Comparison of ENCODE assay signal across 8 mouse cellular contexts in the genomic region with DNA sequence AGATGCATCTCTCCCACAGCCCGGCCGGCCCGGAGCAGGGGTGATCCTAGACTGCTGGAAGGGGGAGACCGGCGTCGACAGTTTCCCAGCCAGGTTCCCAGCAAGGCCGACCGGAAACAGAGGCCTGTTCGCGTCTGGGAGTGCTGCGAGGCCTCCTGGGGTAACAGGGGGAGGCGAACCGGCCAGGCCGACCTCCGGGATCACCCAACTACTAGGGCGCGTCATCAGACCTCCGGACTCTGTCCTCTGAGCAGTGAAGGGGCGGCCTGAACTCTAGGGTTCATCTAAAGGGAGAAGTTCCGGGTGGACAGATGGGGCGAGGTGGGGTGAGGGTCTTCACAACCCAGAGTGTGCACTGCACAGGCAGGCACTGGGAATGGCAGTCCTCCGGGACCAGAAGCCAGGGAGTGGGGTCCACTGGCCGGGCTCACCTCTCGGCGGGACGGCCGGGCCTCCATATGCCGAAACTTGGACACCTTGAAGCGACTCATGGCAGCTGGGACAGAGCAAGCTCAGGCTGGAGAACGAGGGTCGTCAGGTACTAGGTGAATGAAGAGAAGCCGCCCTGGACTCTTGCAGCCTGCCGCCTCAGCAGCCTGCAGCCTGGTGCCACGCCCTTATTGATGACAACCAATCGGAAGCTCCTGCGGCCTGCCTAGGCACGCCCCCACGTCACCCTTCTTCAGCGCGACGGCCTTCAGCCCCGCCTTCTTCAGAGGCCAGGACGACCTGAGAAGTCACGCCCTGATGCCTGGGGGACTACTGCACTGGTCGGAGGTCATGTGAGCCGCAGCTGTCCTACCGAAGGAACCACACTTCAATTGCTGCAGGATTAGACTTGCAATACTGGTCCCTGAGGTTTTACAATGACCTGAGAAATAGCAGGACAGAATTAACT. TPM values are rescaled to one million over a fixed set of nuclear protein-coding genes. Genes with fewer than 3 reads are reported as not detected.
DNase-seq lines count a peak whose midpoint lies in the region; ATAC-seq and TF ChIP-seq lines count a peak whose summit lies in the region.

A gene (minus strand): TSS at position 657 of the 898 bp plus-strand sequence.

- peaks cover 31% of the 10 kb centered on the region for H3K36me3 ChIP-seq in E14TG2a.4 (ENCODE audit: insufficient read depth, low read length)
- 0 out of 2 replicates have a peak, but pooled peaks cover 7% of the 10 kb centered on the region for H3K36me3 ChIP-seq in forebrain, embryonic 12.5 days (replicated peaks)
- H3K36me3 ChIP-seq in heart, postnatal 0 days (replicated peaks; ENCODE audit: control insufficient read depth, insufficient read depth, low read length) = peaks cover 21% of the 10 kb centered on the region
- H3K36me3 ChIP-seq in liver, embryonic 16.5 days (ENCODE audit: control insufficient read depth, insufficient read depth) = no peaks in the 10 kb centered on the region
- H3K36me3 ChIP-seq in neural tube, embryonic 13.5 days = peaks cover 23% of the 10 kb centered on the region
- no peaks in the 10 kb centered on the region for H3K36me3 ChIP-seq in testis, adult 2 months (ENCODE audit: control insufficient read depth, insufficient read depth, low read length)

- under 1% methylated on average over 47 of the region's 47 CpGs for WGBS in forebrain, embryonic 12.5 days
- under 1% methylated on average over 47 of the region's 47 CpGs for WGBS in heart, postnatal 0 days
- WGBS in liver, embryonic 16.5 days (ENCODE audit: insufficient replicate concordance) = under 1% methylated on average over 47 of the region's 47 CpGs
- WGBS in neural tube, embryonic 13.5 days = under 1% methylated on average over 47 of the region's 47 CpGs

- H3K9ac ChIP-seq in forebrain, embryonic 12.5 days = peak within 1 kb of the TSS; percentile 58
- H3K9ac ChIP-seq in heart, postnatal 0 days (replicated peaks; ENCODE audit: low read depth, low read length) = peak within 1 kb of the TSS; percentile 58
- H3K9ac ChIP-seq in liver, embryonic 16.5 days (ENCODE audit: low read depth, low read length) = peak within 1 kb of the TSS; percentile 71
- H3K9ac ChIP-seq in neural tube, embryonic 13.5 days = peak within 1 kb of the TSS; percentile 82

- peak within 1 kb of the TSS; percentile 92 for H3K4me3 ChIP-seq in E14TG2a.4 (replicated peaks; ENCODE audit: low read length)
- H3K4me3 ChIP-seq in forebrain, embryonic 12.5 days (replicated peaks) = peak within 1 kb of the TSS; percentile 67
- H3K4me3 ChIP-seq in heart, postnatal 0 days (ENCODE audit: low read depth, low read length) = peak within 1 kb of the TSS; percentile 57
- H3K4me3 ChIP-seq in liver, embryonic 16.5 days (ENCODE audit: low read depth, low read length) = peak within 1 kb of the TSS; percentile 78
- H3K4me3 ChIP-seq in neural tube, embryonic 13.5 days = peak within 1 kb of the TSS; percentile 74
- peak within 1 kb of the TSS; percentile 87 for H3K4me3 ChIP-seq in testis, adult 2 months (ENCODE audit: control insufficient read depth, low read depth, low read length)

- no peaks in the 10 kb centered on the region for H3K9me3 ChIP-seq in E14TG2a.4 (ENCODE audit: low read length)
- H3K9me3 ChIP-seq in forebrain, embryonic 12.5 days = no peaks in the 10 kb centered on the region
- no peaks in the 10 kb centered on the region for H3K9me3 ChIP-seq in heart, postnatal 0 days (replicated peaks; ENCODE audit: control insufficient read depth, low read length)
- no peaks in the 10 kb centered on the region for H3K9me3 ChIP-seq in liver, embryonic 16.5 days (replicated peaks; ENCODE audit: control insufficient read depth, low read length)
- no peaks in the 10 kb centered on the region for H3K9me3 ChIP-seq in neural tube, embryonic 13.5 days

- H3K4me2 ChIP-seq in forebrain, embryonic 12.5 days = peak within 1 kb of the TSS; percentile 90
- H3K4me2 ChIP-seq in heart, postnatal 0 days (ENCODE audit: low read depth, low read length) = peak within 1 kb of the TSS; percentile 87
- peak within 1 kb of the TSS; percentile 97 for H3K4me2 ChIP-seq in liver, embryonic 16.5 days (ENCODE audit: low read depth, low read length)
- peak within 1 kb of the TSS; percentile 94 for H3K4me2 ChIP-seq in neural tube, embryonic 13.5 days

- H3K4me1 ChIP-seq in E14TG2a.4 (replicated peaks; ENCODE audit: low read depth, low read length) = peaks cover 28% of the 10 kb centered on the region
- H3K4me1 ChIP-seq in forebrain, embryonic 12.5 days = peaks cover 19% of the 10 kb centered on the region
- peaks cover 7% of the 10 kb centered on the region for H3K4me1 ChIP-seq in heart, postnatal 0 days (ENCODE audit: control insufficient read depth, insufficient read depth)
- peaks cover 36% of the 10 kb centered on the region for H3K4me1 ChIP-seq in liver, embryonic 16.5 days (ENCODE audit: control insufficient read depth, low read depth, low read length)
- H3K4me1 ChIP-seq in neural tube, embryonic 13.5 days (replicated peaks) = peaks cover 24% of the 10 kb centered on the region
- peaks cover 14% of the 10 kb centered on the region for H3K4me1 ChIP-seq in testis, adult 2 months (ENCODE audit: control insufficient read depth, insufficient read depth, low read length)

- peak; percentile 93 for DNase-seq in c-Kit-positive CD71-positive TER-119-positive erythroid progenitor cells, embryonic 14.5 days (ENCODE audit: low spot score)
- DNase-seq in heart, postnatal 0 days (ENCODE audit: low spot score) = peak; percentile 97
- peak; percentile 90 to 95 for DNase-seq in kidney, postnatal 4 days

- ATAC-seq in forebrain, embryonic 12.5 days (ENCODE audit: low FRiP score) = peak; percentile 93
- peak; percentile 91 for ATAC-seq in heart, postnatal 0 days (ENCODE audit: insufficient read depth, low read depth)
- peak; percentile 88 for ATAC-seq in liver, embryonic 16.5 days (ENCODE audit: low read depth)
- ATAC-seq in neural tube, embryonic 13.5 days (ENCODE audit: low read depth) = peak; percentile 88

- H3K27ac ChIP-seq in forebrain, embryonic 12.5 days = no peak within 1 kb of the TSS
- peak within 1 kb of the TSS; percentile 36; the same call in 1 of the 2 replicates for H3K27ac ChIP-seq in heart, postnatal 0 days (ENCODE audit: low read depth)
- H3K27ac ChIP-seq in liver, embryonic 16.5 days (ENCODE audit: low read length) = peak within 1 kb of the TSS; percentile 72
- peak within 1 kb of the TSS; percentile 57 for H3K27ac ChIP-seq in neural tube, embryonic 13.5 days (replicated peaks)
- H3K27ac ChIP-seq in testis, adult 2 months (ENCODE audit: control insufficient read depth, insufficient read depth, low read depth, low read length) = no peak within 1 kb of the TSS

- no peak for TF ChIP-seq EP300 in heart, postnatal 0 days (IDR thresholded peaks at IDR 0.05; ENCODE audit: low read depth)

- peak; percentile 55; the same call in 1 of the 2 replicates for TF ChIP-seq POLR2A in testis, adult 2 months (IDR thresholded peaks at IDR 0.05; ENCODE audit: control insufficient read depth, low read depth, low read length)

- TF ChIP-seq CTCF in E14TG2a.4 (conservative IDR thresholded peaks at IDR 0.05; ENCODE audit: low read length) = no peak
- TF ChIP-seq CTCF in heart, postnatal 0 days (IDR thresholded peaks at IDR 0.05; ENCODE audit: low read depth) = no peak
- no peak for TF ChIP-seq CTCF in testis, adult 2 months (IDR thresholded peaks at IDR 0.05; ENCODE audit: control insufficient read depth, insufficient read depth, insufficient replicate concordance, low read depth, low read length)

- no peaks in the 10 kb centered on the region for H3K27me3 ChIP-seq in E14TG2a.4 (ENCODE audit: insufficient read depth, low read length)
- H3K27me3 ChIP-seq in forebrain, embryonic 12.5 days = no peaks in the 10 kb centered on the region
- H3K27me3 ChIP-seq in heart, postnatal 0 days (ENCODE audit: control insufficient read depth, insufficient read depth, low read length) = no peaks in the 10 kb centered on the region
- no peaks in the 10 kb centered on the region for H3K27me3 ChIP-seq in liver, embryonic 16.5 days (ENCODE audit: control insufficient read depth, insufficient read depth, low read depth, low read length)
- no peaks in the 10 kb centered on the region for H3K27me3 ChIP-seq in neural tube, embryonic 13.5 days
- no peaks in the 10 kb centered on the region for H3K27me3 ChIP-seq in testis, adult 2 months (ENCODE audit: control insufficient read depth, insufficient read depth, low read length)

RNA-seq across cellular contexts. Expression of the gene that starts here (rescaled TPM):
- polyA plus RNA-seq in forebrain, embryonic 12.5 days (2016; fragmentation: Nextera tagmentation; extraction: Ambion mirVana) = 13.5 and 18.5 TPM in 2 replicates
- total RNA-seq in heart, postnatal 0 days (2014; rRNA removed; ENCODE audit: low replicate concordance) = 17.2 and 17.8 TPM in 2 replicates
- polyA plus RNA-seq in heart, postnatal 0 days (2015; fragmentation: Nextera tagmentation; extraction: Ambion mirVana) = 8.0 and 9.9 TPM in 2 replicates
- 10.1 and 13.5 TPM in 2 replicates for polyA plus RNA-seq in liver, embryonic 16.5 days (2015; fragmentation: Nextera tagmentation; extraction: Ambion mirVana)
- 27.9 and 33.5 TPM in 2 replicates for polyA plus RNA-seq in neural tube, embryonic 13.5 days (2015; fragmentation: Nextera tagmentation; extraction: Ambion mirVana)
- polyA plus RNA-seq in testis, adult 2 months (2012; rRNA removed) = 17.2 and 17.4 TPM in 2 replicates

Comparison
In these comparisons a context has a peak if more than half of its experiments do, and no peak if none do; other contexts are left out.
1. H3K27ac ChIP-seq: peak in heart, postnatal 0 days (single experiment), liver, embryonic 16.5 days (single experiment) and neural tube, embryonic 13.5 days (single experiment); none in forebrain, embryonic 12.5 days (single experiment) and testis, adult 2 months (single experiment).
2. Peak in every context shown above with its lines, with median percentiles within 50 percentile points of each other: H3K4me3 ChIP-seq, DNase-seq, ATAC-seq, H3K4me2 ChIP-seq and H3K9ac ChIP-seq.